Mouse (Mus musculus) embryonic facial prominence, embryonic 15.5 days (tissue): ENCODE measurements around the gene Dtnbp1. TPM values are rescaled to one million over a fixed set of nuclear protein-coding genes. Genes with fewer than 3 reads are reported as not detected.

ENCODE experiments used
- ATAC-seq: fragments of 200-750 bp; cut with Nextera tagmentation; 2 replicates; pipeline ENCODE4 v1.8.0; 2017; ENCODE audit warnings: low read depth, moderate TSS enrichment; ENCODE audit not compliant: insufficient number of reproducible peaks, low FRiP score, low TSS enrichment
- H3K27ac ChIP-seq: fragments of 300-500 bp; sonication (generic); replicated peaks from 2 replicates; pipeline ENCODE4 v1.5.1; 2015; ENCODE audit warnings: mild to moderate bottlenecking, inconsistent platforms
- H3K27me3 ChIP-seq: fragments of 300-500 bp; sonication (generic); 2 replicates; pipeline ENCODE4 v1.6.1; 2015; ENCODE audit warnings: inconsistent platforms
- H3K36me3 ChIP-seq: fragments of 300-500 bp; sonication (generic); 2 replicates; pipeline ENCODE4 v1.6.1; 2015; ENCODE audit warnings: mild to moderate bottlenecking, inconsistent platforms
- H3K4me1 ChIP-seq: fragments of 300-500 bp; sonication (generic); 2 replicates; pipeline ENCODE4 v1.6.1; 2015; ENCODE audit warnings: inconsistent platforms
- H3K4me2 ChIP-seq: fragments of 300-500 bp; sonication (generic); replicated peaks from 2 replicates; pipeline ENCODE4 v1.6.1; 2015; ENCODE audit warnings: mild to moderate bottlenecking, inconsistent platforms
- H3K4me3 ChIP-seq: fragments of 300-500 bp; sonication (generic); replicated peaks from 2 replicates; pipeline ENCODE4 v1.5.1; 2015; ENCODE audit warnings: mild to moderate bottlenecking, inconsistent platforms
- H3K9ac ChIP-seq: fragments of 300-500 bp; sonication (generic); 2 replicates; pipeline ENCODE4 v1.6.1; 2015; ENCODE audit warnings: inconsistent platforms
- H3K9me3 ChIP-seq: fragments of 300-500 bp; sonication (generic); replicated peaks from 2 replicates; pipeline ENCODE4 v1.6.1; 2016; ENCODE audit warnings: inconsistent platforms
- WGBS: fragments of 180-500 bp; shearing (Covaris S2); methylation state at CpG from one replicate; pipeline ENCODE4 v1.1.7; 2015; 5-methylcytosine and 5-hydroxymethylcytosine counted together
- polyA plus RNA-seq: library from polyadenylated mRNA; unstranded; fragments of >200 nt; fragmentation: Nextera tagmentation; extraction: Ambion mirVana; gene quantifications from 2 replicates; pipeline ENCODE4 v1.2.1, GENCODE M21; 2015

The Dtnbp1 gene
- polyA plus RNA-seq, 1 experiment from 2014 or later, result 65.7 TPM

DNA sequence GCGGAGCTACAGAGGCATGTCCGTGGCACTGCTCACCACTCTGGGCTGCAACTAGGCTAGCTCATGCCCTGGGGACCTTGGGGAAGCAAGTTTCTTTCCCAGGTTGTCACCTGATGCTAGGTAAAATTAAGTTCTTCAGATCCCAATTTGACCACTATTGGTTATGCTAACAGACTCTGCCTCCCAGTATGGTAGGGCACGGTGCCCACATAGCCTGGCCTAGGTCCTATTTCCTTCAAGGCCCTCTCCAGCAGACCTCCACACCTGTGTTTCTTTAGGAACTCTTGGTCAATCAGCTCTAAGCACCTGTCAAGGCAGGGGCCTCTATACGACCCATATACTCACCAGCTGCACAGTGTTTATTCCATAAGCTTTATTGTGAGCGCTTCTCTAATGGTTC is 80.2 kb downstream of the Dtnbp1 start:
- 86% methylated on average over 5 of the region's 5 CpGs for WGBS

DNA sequence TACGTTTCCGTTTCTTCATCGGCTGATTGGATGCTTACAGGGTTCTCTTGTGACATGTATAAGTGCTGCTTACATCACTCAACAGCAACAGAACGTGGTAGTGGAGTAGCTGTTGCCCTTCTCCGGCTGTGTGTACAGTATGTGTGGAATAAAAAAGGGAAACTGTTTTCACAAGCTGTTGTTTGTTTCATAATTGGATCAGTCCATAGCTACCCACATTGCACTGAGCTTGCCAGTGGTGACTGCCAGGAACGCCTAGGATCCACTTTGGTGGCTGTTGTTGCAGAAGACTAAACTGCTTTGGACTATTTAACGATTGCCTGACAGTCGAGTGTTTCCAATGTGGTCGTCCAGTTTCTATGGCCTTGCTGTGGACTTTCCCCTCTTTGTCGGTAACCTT is 80.9 kb downstream of the Dtnbp1 start:
- H3K27ac ChIP-seq, result no peak overlapping the region
- H3K36me3 ChIP-seq, result peaks cover 76% of the 10 kb centered on the region
- WGBS, result 78% methylated on average over 10 of the region's 10 CpGs
- no peaks in the 10 kb centered on the region for H3K9me3 ChIP-seq
- H3K27me3 ChIP-seq, result no peaks in the 10 kb centered on the region
- no peak for ATAC-seq
- H3K4me1 ChIP-seq, result no peaks in the 10 kb centered on the region
- no peak overlapping the region for H3K9ac ChIP-seq
- H3K4me3 ChIP-seq, result no peak overlapping the region
- H3K4me2 ChIP-seq, result no peak overlapping the region

More for the DNA sequence above, 80.2 kb downstream of the Dtnbp1 start:
- no peak overlapping the region for H3K9ac ChIP-seq
- no peak overlapping the region for H3K4me3 ChIP-seq
- H3K4me1 ChIP-seq, result no peaks in the 10 kb centered on the region
- H3K4me2 ChIP-seq, result no peak overlapping the region
- no peaks in the 10 kb centered on the region for H3K27me3 ChIP-seq
- no peak overlapping the region for H3K27ac ChIP-seq
- peaks cover 70% of the 10 kb centered on the region for H3K36me3 ChIP-seq
- no peak for ATAC-seq
- H3K9me3 ChIP-seq, result no peaks in the 10 kb centered on the region

DNA sequence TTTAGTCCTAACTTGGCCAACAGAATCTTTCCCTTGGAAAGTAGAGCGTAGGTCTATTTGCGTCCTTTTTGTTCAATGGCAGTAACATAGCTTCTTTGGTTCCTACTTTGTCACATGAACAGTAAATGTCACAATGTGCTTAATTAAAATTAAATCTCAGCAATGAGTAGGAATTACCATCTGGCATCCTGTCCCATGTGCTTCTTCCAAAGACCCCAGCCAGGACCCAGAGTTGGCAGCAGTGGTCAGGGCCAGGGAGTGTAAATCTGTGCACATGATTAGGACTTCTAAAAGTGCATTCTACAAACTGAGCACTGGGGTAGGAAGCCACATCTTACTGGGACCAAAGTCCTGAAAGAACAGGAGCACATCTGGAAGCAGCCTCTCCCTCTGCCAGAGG is 83.7 kb downstream of the Dtnbp1 start:
- H3K27me3 ChIP-seq, result no peaks in the 10 kb centered on the region
- H3K27ac ChIP-seq, result no peak overlapping the region
- no peak for ATAC-seq
- H3K9ac ChIP-seq, result no peak overlapping the region
- H3K36me3 ChIP-seq, result peaks cover 79% of the 10 kb centered on the region
- no peaks in the 10 kb centered on the region for H3K9me3 ChIP-seq
- no peak overlapping the region for H3K4me2 ChIP-seq
- peaks cover 3% of the 10 kb centered on the region for H3K4me1 ChIP-seq
- WGBS, result 94% methylated on average over 2 of the region's 2 CpGs
- H3K4me3 ChIP-seq, result no peak overlapping the region

DNA sequence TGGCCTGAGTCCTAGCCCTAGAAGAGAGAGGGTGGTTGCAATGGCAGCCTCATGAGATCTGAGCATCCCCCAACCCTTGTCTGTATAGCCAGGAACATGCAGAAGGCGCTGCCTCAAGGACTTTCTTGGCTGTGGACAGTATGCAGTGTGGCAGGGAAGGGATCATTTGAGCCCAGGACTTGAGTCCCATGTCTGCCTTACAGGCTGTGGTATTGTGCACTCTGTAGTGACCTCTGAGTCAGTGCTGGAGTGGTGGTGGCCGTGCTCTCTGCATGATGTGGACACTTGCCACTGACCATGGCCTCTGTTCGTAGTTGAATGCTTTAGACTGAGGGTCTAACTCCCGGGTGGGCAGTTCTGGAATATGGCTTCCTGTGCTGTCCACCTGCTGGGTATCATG is 84.7 kb downstream of the Dtnbp1 start:
- ATAC-seq, result no peak
- Histone ChIP-seq H3K4me1 (peaks cover 12% of the 10 kb centered on the region), H3K4me3 (no peak overlapping the region), H3K9ac (no peak overlapping the region), H3K27me3 (no peaks in the 10 kb centered on the region), H3K36me3 (peaks cover 72% of the 10 kb centered on the region), H3K27ac (no peak overlapping the region), H3K4me2 (no peak overlapping the region), H3K9me3 (no peaks in the 10 kb centered on the region)
- 91% methylated on average over 4 of the region's 4 CpGs for WGBS

DNA sequence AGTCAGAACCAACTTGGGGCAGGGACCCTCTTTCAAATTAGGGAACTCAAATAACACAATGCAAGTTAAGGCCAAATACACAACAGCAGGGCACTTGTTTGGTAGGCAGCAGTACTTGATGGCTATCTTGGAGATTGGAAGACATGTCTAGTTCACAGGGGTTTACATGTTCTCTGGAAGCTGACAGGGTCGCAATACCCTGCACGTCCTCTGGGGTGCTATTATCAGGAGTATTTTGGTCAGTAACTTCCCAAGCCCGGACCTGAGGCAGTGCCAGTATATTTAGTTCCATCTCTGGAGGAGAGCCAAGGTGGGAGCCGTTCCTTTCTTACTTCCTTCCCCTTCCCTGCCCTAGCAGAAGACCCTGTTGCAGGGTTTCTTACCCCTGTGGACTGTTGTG is 86.0 kb downstream of the Dtnbp1 start:
- no peak overlapping the region for H3K4me2 ChIP-seq
- WGBS, result 69% methylated on average over 4 of the region's 4 CpGs

DNA sequence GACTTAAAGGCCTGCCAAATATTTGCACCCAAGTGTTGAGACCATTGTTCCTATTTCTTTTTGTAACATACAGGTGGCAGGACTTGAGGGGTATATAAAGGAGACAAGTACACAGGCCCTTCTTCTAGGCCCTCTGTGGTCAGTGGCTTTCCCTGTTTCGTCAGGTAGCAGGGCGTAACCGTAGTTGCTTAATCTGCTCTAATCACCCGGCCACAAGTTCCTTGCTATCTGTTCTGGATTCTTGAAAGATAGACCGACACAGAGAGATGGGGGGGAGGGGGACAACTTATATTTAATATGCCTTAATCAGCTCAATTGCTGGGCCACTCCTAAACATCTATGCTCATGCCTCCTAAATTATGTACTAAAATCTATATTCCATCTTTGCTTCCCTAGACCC is 86.6 kb downstream of the Dtnbp1 start:
- H3K27ac ChIP-seq, result no peak overlapping the region

More for the DNA sequence above, 86.0 kb downstream of the Dtnbp1 start:
- H3K9ac ChIP-seq, result no peak overlapping the region
- H3K9me3 ChIP-seq, result no peaks in the 10 kb centered on the region
- no peaks in the 10 kb centered on the region for H3K27me3 ChIP-seq
- H3K36me3 ChIP-seq, result peaks cover 72% of the 10 kb centered on the region
- H3K4me3 ChIP-seq, result no peak overlapping the region
- H3K4me1 ChIP-seq, result peaks cover 16% of the 10 kb centered on the region
- no peak overlapping the region for H3K27ac ChIP-seq
- ATAC-seq, result no peak

DNA sequence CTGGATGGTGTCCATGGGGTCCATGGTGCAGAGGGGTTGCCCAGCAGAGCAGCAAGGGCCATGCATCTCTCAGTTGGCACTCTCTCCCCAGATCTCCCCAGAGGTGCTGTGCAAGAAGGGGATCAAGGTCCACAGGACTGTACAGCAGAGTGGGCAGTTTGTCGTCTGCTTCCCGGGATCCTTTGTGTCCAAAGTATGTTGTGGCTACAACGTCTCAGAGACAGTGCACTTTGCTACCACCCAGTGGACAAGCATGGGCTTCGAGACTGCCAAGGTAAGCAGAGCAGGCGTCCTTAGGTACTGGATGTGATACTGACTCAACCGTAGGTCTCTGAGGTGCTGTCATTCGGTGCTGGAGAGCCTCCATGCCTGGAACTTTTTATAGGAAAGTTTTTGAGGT is 88.4 kb downstream of the Dtnbp1 start:
- H3K4me3 ChIP-seq, result no peak overlapping the region
- H3K4me1 ChIP-seq, result peaks cover 25% of the 10 kb centered on the region
- 60% methylated on average over 7 of the region's 7 CpGs for WGBS
- H3K27ac ChIP-seq, result peak overlapping the region; percentile 48; the same call in 1 of the 2 replicates
- no peak overlapping the region for H3K9ac ChIP-seq
- no peak overlapping the region for H3K4me2 ChIP-seq
- no peaks in the 10 kb centered on the region for H3K9me3 ChIP-seq
- H3K36me3 ChIP-seq, result peaks cover 77% of the 10 kb centered on the region
- no peak for ATAC-seq
- no peaks in the 10 kb centered on the region for H3K27me3 ChIP-seq

More for the DNA sequence above, 86.6 kb downstream of the Dtnbp1 start:
- Histone ChIP-seq H3K9me3 (no peaks in the 10 kb centered on the region), H3K9ac (no peak overlapping the region), H3K4me1 (peaks cover 16% of the 10 kb centered on the region), H3K27me3 (no peaks in the 10 kb centered on the region), H3K4me2 (no peak overlapping the region), H3K36me3 (peaks cover 77% of the 10 kb centered on the region), H3K4me3 (no peak overlapping the region)
- 78% methylated on average over 5 of the region's 5 CpGs for WGBS
- ATAC-seq, result no peak

DNA sequence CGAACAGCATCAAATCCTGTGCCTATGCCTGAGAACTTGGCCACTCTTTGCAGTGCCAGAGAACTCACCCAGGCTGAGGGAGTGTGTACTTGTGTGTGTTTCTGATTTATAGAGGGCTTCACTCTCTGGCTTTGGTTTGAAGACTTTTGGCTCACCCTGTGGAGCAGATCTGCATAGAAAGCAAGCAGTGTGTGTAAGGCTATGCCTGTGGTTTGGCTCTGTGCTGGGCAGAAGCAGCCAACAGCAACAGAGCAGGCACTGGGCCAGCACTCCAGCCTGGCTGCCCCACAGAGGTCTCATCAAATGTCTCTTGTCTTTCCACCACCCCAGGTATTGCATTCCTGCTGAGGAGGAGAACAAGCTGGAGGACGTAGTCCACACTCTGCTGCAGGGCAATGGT is 89.1 kb downstream of the Dtnbp1 start:
- Histone ChIP-seq H3K27ac (peak overlapping the region; percentile 48; the same call in 1 of the 2 replicates), H3K36me3 (peaks cover 70% of the 10 kb centered on the region), H3K4me3 (no peak overlapping the region), H3K4me2 (no peak overlapping the region), H3K4me1 (peaks cover 32% of the 10 kb centered on the region), H3K9me3 (no peaks in the 10 kb centered on the region), H3K27me3 (no peaks in the 10 kb centered on the region), H3K9ac (no peak overlapping the region)
- peak; percentile 82 for ATAC-seq
- 60% methylated on average over 2 of the region's 2 CpGs for WGBS

DNA sequence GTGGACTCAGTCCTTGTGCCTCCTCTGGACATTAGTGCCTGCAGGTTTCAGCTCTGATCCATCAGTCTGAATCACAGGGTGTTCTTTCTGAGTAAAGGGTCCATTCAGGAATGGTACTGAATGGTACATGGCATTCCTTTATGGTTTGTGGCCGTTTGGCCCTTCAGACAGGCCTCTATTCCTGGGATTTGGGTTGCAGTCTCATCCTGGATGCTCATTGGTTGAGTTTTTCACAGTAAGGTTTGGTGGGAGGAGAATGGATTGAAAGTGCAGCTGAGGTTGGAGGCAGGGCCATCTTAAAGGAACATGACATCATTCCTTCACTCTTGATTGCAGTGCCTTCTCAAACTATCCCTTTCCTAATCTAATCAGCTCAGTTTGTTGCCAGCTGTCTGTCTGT is 93.2 kb downstream of the Dtnbp1 start:
- WGBS, result 25% methylated on average over 1 of the region's 1 CpGs
- peak overlapping the region; percentile 86 for H3K27ac ChIP-seq
- no peak overlapping the region for H3K4me2 ChIP-seq
- ATAC-seq, result no peak
- H3K4me1 ChIP-seq, result peaks cover 47% of the 10 kb centered on the region
- no peak overlapping the region for H3K9ac ChIP-seq
- no peaks in the 10 kb centered on the region for H3K9me3 ChIP-seq
- no peak overlapping the region for H3K4me3 ChIP-seq
- H3K36me3 ChIP-seq, result peaks cover 38% of the 10 kb centered on the region
- H3K27me3 ChIP-seq, result no peaks in the 10 kb centered on the region

DNA sequence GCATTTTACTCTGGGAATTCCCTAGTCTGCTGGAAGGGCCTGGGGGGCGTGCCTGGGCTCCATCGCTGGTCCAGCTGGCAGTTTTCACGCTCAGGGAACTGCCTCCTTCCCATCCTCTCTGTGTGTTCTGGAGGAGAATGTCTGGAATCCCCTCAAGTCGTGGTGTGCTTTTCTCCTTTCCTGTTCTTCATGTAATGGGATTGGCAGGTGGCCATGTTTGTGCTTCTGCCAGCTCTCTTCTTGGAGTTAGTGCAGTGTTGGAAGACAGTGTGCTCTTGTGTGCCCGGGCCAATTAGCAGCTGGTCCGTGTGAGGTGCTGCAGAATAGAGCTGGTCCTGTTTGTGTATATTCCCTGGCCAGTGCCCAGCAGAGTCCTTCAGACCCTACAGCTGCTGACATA is 94.2 kb downstream of the Dtnbp1 start:
- peak overlapping the region; percentile 86 for H3K27ac ChIP-seq
- peaks cover 40% of the 10 kb centered on the region for H3K4me1 ChIP-seq
- peak; percentile 91 for ATAC-seq
- WGBS, result 18% methylated on average over 6 of the region's 6 CpGs
- H3K4me2 ChIP-seq, result no peak overlapping the region
- H3K9ac ChIP-seq, result no peak overlapping the region
- no peaks in the 10 kb centered on the region for H3K27me3 ChIP-seq
- no peak overlapping the region for H3K4me3 ChIP-seq
- H3K36me3 ChIP-seq, result peaks cover 42% of the 10 kb centered on the region
- no peaks in the 10 kb centered on the region for H3K9me3 ChIP-seq

DNA sequence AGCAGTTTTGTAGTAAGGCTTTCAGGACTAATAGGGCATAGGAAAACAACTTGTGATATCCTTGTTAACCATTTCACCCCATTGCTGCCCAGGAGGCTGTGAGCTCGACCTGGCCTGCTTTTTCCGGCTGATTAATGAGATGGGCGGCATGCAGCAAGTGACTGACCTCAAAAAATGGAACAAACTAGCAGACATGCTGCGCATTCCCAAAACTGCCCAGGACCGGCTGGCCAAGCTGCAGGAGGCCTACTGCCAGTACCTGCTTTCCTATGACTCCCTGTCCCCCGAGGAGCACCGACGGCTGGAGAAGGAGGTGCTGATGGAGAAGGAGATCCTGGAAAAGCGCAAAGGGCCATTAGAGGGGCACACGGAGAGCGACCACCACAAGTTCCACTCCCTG is 95.8 kb downstream of the Dtnbp1 start:
- no peaks in the 10 kb centered on the region for H3K27me3 ChIP-seq
- 90% methylated on average over 11 of the region's 11 CpGs for WGBS
- ATAC-seq, result no peak
- no peak overlapping the region for H3K9ac ChIP-seq
- H3K27ac ChIP-seq, result no peak overlapping the region
- peaks cover 42% of the 10 kb centered on the region for H3K36me3 ChIP-seq
- H3K4me2 ChIP-seq, result no peak overlapping the region
- H3K4me1 ChIP-seq, result peaks cover 30% of the 10 kb centered on the region
- H3K4me3 ChIP-seq, result no peak overlapping the region
- H3K9me3 ChIP-seq, result no peaks in the 10 kb centered on the region

DNA sequence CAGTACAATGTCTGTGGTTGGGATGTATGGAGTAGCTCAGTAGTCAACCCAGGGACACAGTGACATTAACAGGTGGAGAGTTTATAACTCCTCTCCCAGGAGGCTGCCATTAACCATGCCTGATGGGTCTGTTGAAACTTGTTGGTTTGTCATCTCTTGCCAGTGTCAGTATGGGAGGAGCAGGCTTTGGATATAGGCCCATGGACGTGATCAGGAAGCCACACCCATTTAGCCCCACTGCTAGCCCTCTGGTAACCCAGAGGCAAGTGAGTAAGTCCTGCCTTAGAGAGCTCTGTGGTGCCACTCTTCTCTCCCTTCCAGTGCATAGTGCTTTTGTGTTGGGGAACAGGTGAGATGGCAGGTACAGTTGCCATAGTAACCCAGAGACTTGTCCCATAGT is 97.7 kb downstream of the Dtnbp1 start:
- peaks cover 27% of the 10 kb centered on the region for H3K4me1 ChIP-seq
- no peak overlapping the region for H3K27ac ChIP-seq
- no peak for ATAC-seq
- H3K4me3 ChIP-seq, result no peak overlapping the region
- H3K9ac ChIP-seq, result no peak overlapping the region
- no peak overlapping the region for H3K4me2 ChIP-seq
- H3K27me3 ChIP-seq, result no peaks in the 10 kb centered on the region
- H3K9me3 ChIP-seq, result no peaks in the 10 kb centered on the region
- H3K36me3 ChIP-seq, result peaks cover 26% of the 10 kb centered on the region
- 45% methylated on average over 1 of the region's 1 CpGs for WGBS
